Mouse (Mus musculus) layer of hippocampus, adult 9-10 months (tissue): Measurements from ENCODE around the gene Slc35f6.
"Not testable (repeated sequence)": the region's sequence is repeated elsewhere in the genome, so short reads cannot be mapped to it uniquely, and the experiment has no call there.

ENCODE experiments used
- DNase-seq: peaks from one replicate; pipeline ENCODE4 v3.0.0; 2022; ENCODE audit warnings: low spot score

Gene Slc35f6

DNA sequence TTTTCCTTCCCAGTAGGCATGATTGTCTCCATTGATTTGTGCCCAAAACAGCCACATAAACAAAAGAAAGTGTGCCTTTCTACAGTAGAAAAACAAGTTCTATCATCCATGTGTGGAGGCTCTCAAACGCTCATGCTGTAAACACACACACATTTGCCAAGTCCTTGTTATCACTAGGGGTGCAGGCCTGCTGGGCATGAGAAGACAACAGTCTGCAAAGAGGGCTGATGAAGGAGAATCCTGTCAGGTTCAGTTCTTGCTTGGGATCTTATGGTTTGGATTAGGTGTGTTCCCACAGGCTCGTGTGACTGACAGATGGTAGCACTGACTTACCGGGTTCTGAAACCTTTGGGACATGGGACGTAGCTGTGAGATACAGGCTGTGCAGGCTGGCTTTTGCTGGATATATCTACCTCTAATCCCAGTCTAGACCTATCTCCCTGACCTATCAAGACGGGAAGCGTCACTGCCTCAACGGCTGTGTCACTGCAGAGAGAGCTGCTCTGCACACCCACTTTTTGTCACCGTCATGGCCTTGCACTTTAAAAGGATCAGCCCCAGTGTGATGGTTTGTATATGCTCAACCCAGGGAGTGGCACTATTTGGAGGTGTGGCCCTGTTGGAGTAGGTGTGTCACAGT, 52.7 kb downstream of the Slc35f6 start:
- no peak for DNase-seq

GRCm38 (mm10) chr5:30701373-30701772, 53.6 kb downstream of the Slc35f6 start:
- DNase-seq, result not testable (repeated sequence)

DNA sequence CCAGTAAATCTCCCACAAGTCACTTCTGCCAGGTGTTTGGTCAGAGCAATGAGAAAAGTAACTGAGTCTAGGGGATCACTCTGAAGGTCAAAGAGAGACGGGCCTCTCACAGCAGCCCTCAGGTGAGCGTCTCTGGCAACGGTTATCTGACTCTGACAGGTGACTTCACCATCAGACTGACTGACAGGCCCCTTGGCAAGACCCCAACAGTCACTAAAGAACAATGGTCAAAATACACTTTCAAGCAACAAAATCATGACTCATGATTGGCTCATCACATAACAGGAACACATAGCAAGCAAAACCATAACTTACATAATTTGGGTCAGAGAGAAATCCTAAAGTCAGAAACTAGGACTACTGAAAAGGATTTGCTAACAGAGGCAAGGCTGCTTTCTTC, 54.1 kb downstream of the Slc35f6 start:
- DNase-seq, result no peak
